Mouse (Mus musculus): ENCODE data around the gene Csnk1e.
"Not testable (repeated sequence)": the region's sequence is repeated elsewhere in the genome, so short reads cannot be mapped to it uniquely, and the experiment has no call there.

The Csnk1e gene

DNA sequence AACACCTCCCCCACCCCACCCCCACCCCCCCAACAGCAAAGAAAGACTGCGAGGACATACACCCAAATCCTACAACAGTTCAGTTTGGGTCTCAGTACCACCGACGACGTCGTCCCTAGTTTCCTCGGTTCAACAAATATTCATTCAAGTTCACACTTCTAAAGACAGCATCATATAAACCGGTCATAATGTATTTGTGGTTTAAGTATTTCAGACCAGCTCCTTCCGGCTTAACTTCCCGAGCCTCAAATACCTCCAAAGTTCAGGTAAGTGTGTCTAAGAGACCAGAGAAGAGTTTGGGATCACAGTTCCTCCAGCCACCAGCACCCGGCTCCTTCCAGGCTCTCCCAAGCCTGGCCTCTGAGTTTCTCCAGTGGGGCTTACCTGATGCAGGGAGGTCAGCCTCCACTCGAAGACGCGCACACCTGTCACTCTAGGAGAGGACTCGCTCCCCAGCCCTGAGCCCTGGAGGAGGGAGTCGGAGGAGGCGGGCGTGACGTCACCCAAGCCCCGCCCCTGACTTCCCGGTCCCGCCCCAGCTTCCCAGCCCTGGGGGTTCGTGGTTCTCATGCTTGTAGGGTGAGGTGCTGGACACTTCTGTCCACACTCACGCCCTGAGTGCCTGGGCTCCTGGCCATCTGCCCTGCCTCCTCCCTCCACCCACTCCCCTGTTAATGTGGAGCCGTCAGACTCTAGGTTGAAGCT, at the start of gene Csnk1e:
Csnk1e (minus strand) TSS at position 461 of the 705 bp plus-strand sequence.
- DNase-seq (ENCODE audit: low read depth, low spot score) = no peak

DNA sequence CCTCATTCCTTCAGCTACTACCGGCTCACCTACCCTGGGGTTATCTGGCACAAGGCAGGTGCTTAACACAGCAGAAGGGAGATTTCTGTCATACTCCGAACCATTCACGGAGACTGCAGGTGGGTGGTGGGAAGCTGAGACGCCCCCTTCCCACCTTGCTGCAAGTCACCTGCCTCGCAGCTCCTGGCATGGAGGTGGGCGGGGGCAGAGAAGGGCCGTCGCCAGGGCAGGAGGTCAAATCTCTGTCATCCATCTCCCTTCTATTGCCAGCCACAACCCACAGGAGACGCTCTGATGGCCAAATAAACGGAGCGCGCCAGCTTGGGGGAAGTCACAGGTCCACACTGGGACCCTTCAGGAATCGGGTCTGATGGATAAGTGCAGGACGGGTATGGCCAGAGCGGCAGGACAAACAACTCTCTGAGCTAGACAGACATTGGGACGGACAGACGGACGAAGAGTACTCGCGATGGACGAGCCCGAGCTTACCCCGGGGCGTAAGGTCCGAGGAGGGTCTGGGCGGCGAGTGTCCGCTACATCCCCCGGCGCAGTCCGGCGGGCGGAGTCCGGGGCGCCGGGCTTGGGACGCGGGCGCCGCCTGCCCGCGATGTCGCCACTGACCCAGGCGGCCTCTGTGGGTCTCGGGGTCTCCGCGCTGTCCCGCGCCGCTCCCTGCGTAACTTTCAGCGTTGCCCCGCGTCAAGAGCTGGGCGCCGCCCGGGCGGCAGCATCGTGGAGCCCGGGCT, 49.5 kb upstream of the Csnk1e start, which contains the start of gene Kcnj4:
Kcnj4 (minus strand) TSS at position 535 of the 746 bp plus-strand sequence.
- DNase-seq (ENCODE audit: low read depth, low spot score) = no peak

DNA sequence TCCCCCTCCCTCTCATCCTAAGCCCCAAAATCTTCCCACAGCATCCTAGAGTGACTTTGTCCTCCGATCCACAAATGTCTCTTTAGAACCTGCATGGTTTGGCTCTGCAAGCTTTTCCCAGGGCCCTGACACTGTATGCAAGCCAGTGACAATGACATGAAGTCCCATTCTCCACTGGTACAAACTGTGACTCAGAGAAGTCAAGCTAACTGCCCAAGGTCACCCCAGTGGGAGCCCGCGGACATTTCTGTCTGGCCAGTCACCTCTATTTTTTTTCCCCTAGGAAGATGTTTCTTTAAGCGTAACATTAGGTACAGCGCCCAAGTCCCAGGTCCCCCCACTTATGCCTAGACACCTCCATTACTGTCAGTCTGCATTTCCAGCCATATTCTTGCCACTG, 48.1 kb upstream of the Csnk1e start:
- no peak for DNase-seq (ENCODE audit: low read depth, low spot score)

DNA sequence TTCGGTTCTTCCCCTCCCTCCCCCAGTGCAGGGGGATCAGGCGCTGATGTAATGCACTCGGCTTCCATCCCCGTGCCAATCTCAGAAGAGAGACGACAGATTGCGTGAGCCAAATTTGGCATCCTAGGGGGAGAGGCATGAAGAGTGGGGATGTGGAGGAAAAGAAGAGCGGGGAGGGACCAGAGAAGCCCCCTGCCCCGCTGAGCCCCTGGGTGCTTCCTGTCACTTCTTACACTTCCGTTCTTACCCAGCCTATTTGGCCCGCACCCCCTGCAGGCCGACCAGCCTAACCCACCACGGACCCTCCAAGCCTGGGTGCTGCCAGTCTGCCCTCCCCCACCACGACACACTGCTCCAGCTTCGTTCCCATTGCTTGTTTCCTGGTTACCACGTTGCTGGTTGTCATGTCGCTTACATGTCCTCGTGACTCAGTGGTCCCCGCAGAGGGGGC, 47.5 kb upstream of the Csnk1e start:
- no peak for DNase-seq (ENCODE audit: low read depth, low spot score)

DNA sequence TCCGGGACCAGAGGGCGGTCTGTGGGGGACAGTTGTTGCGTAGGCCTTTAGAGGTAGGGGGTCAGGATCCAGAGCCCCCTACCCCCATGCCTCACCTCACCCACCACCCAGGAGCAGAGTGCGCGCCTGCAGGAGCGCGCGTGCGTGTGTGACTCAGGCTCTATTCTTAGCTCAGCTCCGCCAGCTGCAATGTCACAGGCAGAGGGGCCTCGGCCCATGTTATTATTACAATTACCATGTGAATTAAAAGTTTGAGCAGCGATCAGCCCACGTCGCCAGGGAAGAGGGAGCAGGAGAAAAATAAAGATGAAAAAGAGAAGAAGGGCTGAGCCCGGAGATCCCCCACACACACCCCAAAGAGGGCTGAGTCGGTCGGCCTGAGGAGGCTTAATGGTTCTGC, 44.7 kb upstream of the Csnk1e start:
- no peak for DNase-seq (ENCODE audit: low read depth, low spot score)

DNA sequence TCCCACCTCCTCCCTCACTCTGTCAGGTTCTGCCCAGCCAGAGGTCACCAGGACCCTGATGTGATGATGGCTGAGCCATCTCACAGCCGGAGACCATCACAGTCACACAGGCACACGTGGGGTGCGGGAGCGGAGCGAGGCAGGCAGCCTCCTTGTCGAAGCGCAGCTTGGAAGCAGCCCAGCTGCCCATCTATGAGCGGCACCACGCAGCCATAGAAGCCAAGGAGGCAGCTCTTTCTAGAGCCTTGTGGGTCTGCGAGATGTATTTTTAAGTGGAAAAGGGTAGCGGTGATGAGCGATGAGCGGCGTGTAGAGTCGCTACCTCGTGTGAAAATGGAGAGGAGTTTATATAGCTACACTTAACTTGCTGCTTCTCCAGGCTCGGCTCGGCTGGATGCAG, 38.2 kb upstream of the Csnk1e start:
- DNase-seq (ENCODE audit: low read depth, low spot score) = no peak

DNA sequence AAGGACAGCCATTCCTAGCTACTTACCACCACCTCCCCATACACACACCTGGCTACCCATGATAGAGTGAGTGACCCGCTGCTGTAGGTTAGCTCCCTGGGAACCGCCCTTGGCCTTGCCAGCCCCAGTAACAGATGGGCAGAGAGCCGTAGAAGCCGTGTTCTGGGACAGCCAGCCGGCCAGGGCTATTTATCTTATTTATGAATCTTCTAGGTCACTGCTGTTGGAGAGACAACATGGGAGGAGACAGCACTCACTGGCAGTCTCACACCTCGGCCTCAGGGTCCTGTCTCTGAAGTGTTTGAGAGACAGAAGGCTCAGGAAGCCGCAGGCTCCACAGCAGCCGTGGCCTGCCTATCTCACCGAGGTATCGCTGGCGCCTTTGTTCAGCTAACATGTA, 34.1 kb upstream of the Csnk1e start:
- no peak for DNase-seq (ENCODE audit: low read depth, low spot score)

DNA sequence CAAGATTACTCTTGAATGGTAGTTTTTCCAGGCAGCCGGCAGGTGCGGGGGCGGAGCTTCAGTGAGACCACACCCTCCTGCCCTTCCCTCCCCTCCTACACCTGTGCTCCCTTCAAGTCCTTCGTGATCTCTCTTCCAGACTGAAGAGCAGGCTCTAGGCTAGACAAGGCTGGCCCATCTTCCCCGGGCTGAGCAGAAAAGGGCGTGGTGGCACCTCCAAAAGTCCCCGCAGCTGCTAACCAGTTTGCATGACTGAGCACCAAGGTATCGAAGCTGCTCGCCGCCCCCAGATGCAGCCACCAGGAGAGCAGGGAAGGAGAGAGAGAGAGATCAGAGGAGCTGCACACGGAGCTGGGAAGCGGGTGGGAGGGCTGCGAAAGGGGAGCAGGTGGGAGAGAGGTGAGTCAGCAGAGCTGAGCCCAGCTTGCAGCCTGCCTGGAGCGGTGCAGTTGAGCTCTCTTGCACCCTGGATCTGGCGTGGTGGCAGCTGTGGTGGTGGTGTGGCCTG, 25.9 kb upstream of the Csnk1e start:
- no peak for DNase-seq (ENCODE audit: low read depth, low spot score)

DNA sequence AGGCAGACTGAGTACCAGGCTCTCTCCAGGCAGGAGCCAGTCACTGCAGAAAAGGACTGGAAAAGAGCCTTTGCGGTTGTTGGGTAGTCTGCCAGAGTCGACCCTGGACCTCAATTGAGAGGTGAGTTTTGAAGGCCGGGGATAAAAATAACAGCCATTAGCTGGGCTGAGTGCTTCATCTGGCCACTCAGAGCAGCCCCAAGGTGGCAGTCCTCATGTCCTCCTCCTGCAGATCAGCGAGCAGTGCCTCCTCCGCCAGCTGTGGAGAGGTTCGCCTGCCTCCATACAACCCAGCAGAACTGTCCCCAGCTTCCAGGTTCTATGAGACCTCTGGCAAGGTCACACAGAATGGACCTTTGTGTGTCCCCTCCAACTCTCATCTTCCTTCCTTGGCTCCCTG, 21.9 kb upstream of the Csnk1e start:
- DNase-seq (ENCODE audit: low read depth, low spot score) = no peak

DNA sequence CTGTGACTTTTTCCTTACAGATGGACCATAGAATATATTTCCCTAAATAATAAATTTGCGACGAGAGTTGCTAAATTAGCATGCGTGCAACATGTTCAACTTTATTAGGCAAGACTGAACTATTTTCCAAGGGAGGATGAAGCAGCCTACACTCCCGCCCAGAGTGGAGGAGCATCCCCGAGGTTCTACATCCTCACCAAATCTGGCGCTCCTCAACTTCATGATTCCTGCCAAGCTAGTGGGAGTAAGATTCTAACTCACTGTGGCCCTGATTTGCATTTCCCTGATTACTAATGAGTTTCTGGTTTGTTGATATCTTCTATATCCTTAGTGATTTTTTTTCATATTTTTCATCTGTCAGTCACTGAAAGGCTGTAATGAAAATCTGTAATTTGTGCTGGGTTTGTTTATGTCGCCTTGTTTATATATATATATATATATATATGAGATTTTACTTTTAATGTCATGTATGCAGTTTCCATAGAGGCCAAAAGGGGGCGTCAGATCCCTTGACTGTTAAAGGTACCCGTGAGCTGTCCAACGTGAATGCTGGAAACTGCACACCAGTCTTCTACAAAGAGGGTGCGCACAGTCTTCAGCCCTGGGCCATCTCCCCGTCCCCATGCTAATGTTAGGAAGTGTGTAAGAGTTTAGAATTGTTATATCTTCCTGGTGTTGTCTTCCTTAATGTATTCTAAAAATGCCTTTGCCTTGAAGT, 18.4 kb upstream of the Csnk1e start:
- DNase-seq (ENCODE audit: low read depth, low spot score) = no peak

DNA sequence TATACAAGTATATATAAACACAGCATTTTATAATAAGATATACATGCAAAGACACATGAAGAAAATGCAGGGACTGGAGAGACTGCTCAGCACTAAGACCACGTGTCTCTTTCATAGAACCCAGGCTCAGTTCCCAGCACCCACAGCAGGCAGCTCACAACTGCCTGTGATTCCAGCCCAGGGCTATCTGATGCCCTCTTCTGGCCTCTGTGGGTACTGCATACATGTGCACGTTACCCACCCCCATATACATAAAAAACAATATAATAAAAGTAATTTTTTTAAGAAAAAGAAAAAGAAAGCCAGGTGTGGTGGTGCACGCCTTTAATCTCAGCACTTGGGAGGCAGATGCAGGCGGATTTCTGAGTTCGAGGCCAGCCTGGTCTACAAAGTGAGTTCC, 17.7 kb upstream of the Csnk1e start:
- no peak for DNase-seq (ENCODE audit: low read depth, low spot score)

DNA sequence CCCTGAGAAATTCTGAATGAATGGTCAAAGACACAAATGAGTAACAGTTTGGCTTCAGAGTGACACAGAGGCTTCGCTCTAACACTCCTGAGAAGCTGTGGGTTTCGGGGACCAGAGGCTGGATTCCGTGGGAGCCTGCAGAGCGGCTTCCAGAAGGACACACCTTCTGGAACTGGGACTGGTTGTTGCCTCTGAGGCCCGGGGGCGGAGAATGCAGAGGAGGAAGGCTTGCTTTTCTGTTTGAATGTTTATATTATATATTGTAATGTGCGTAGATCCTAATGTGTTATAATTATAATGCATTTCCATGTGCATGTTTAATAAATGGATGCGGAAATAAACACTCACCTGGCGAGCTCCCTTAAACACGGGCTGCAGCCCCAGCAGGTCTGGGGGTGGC, 15.7 kb upstream of the Csnk1e start:
- DNase-seq (ENCODE audit: low read depth, low spot score) = no peak

DNA sequence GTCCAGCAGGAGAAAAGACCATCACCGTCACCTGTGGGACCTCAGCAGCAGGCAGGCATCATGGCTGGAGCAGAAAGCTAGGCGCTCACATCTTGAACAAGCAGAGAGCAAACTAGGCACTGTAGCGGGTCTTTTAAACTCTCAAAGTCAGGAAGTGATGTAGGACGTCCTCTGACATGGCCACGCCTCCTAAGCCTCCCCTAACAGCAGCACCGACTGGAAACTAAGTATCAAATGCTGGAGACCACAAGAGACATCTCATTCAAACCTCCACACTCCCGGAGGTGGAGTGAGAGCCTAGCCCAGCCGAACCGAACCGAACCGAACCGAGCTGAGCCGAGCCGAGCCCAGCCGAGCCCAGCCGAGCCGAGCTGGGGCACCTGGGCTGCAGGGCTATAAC, 15.2 kb upstream of the Csnk1e start:
- DNase-seq (ENCODE audit: low read depth, low spot score) = no peak

DNA sequence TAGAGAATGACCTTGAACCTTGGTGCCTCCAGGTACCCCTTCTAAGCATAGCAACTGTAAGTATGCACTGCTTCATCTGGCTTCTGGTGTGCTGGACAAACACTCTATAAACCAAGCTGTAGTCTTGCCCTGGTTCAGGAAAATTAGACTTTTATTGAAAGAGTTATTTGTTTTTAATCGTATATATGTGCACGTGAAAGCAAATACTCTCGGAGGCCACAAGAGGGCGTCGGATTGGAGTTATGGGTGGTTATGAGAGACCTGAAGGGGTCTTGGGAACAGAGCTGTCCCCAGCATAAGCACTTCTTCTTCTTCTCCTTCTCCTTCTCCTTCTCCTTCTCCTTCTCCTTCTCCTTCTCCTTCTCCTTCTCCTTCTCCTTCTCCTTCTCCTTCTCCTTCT, 14.2 kb upstream of the Csnk1e start:
- no peak for DNase-seq (ENCODE audit: low read depth, low spot score)

DNA sequence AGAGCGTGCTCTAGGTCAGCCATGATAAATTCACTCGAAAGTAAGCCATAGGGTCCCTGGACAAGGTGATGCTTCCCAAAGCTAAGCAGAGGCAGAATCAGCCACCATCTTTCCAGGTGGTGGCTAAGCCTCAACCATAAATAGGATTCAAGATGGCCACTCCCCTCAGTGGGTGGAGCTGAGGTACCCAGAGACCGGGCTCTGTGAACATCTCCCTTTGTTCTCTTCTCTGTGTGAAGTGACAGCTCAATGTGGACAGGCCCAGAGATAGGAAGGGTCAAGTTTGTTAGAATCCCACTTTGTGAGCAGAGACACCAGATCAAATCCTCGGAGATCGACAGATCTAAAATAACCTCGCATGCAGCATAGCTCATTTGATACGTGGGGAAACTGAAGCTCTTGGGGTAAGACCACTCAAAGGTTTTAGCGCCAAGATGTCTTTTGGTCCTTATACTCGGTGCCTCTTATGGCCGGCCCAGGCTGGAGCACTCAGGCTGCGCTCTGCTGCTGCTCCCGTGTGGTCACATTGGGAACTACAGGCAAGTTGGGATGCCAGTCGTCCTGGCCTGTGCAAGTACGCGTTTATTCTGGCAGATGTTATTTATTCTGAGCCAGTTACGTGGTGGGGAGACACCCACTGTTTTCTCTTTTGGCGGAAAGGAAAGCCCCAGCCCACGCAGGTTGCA, 11.4 kb upstream of the Csnk1e start:
- DNase-seq (ENCODE audit: low read depth, low spot score) = peak; percentile 74

DNA sequence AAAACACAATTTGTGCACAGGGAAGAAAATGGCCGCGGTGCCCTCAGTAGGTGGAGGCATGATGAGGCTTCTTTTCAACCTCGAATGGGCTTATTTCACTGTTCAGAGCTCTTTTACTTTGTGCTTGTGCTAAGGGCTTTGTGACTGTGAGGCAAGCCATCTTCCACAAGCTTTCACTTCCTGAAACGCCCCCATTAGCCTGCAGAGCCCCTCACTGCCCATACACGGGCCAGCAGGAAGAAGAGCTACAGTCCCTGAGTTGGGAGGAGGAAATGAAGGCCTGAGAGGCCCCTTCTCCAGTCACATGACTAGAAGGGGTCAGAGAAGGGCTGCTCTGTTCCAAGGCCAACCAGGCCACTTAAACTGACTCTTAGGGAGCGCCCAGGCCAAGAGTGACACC, 1.2 kb upstream of the Csnk1e start:
- no peak for DNase-seq (ENCODE audit: low read depth, low spot score)

DNA sequence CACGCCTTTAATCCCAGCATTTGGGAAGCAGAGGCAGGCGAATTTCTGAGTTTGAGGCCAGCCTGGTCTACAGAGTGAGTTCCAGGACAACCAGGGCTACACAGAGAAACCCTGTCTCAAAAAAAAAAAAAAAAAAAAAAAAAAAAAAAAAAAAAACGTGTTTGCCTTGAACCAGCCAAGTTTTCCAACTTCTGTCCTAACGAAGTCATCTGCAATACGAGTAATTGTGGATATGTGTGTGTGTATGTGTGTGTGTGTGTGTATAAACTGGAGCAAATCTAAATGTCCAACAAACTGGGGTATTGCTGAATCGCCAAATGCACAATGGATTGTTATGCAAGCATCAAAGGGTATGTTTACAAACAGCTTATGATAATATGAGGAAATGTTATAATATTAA, 738 bp upstream of the Csnk1e start:
- DNase-seq (ENCODE audit: low read depth, low spot score) = not testable (repeated sequence)

DNA sequence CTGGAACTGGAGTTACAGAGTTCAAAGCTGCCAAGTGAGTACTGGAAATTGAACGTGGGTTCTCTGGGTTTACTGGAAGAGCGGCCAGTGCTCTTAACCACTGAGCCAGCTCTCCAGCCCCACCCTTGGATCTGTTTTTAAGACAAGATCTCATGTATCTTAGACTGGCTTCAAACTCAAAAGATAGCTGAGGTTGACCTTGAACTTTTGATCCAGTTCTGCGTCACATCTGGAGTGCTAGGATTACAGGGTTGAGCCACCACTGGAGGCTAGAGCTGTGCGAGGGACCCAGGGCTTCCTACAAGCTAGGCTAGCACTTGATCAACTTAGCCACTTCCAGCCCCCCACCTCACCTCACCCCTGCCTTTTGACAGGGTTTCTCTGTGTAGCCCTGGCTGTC, 1.5 kb downstream of the Csnk1e start:
- no peak for DNase-seq (ENCODE audit: low read depth, low spot score)

DNA sequence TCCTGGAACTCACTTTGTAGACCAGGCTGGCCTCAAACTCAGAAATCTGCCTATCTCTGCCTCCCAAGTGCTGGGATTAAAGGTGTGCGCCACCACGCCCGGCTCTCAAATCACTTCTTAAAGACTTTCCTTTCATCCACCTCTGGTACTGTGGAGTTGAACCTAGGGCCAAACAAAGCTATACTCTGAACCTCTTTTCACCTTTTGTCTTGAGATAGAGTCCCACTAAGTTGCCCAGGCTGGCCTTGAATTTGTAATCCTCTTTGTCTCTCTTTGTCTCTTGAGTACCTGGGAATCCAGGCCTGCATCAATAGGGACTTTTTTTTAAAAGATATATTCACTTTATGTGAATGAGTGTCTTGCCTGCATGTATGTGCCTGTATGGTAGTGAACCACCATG, 7.3 kb downstream of the Csnk1e start:
- no peak for DNase-seq (ENCODE audit: low read depth, low spot score)

DNA sequence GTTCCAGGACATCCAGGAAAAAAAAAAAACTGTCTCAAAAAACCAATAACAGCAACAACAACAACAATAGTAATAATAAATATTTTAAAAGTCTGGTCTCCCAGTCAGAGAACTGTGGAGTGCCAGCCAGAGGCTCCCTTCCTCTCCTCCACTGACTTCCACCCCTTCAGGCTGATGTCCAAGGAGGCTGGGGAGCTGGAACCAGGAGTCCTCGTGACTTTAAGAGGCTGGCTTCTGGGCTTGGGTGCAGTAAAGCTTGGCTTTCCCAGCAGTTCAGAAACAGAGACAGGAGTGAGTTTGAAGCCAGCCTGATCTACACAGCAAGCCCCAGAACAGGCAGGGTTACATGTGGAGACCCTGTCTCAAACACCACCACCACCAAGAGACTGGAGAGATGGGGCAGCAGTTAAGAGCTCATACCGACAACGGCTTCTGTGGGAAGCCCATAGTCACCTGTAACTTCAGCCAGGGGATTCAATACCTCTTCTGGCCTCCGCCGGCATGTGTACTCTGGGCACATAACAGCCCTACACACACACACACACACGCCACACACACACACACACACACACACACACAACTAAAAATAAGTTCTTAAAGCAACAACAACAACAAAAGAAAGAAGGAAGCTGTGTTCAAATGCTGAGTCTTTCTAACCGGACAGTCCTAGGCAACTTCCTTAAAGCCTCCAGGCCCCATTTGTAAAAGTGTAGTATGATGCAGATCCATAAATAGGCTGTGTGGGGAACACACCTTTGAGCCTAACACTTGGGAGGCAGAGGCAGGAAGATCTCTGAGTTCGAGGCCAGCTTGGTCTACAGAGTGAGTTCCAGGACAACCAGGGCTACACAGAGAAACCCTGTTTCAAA, 9.3 kb downstream of the Csnk1e start:
- peak; percentile 62 for DNase-seq (ENCODE audit: low read depth, low spot score)

All from skeletal muscle tissue, adult 2 months (tissue).